Mouse (Mus musculus) lung, embryonic 15.5 days (tissue): Measurements from ENCODE around the gene Arhgef2. TPM values are rescaled to one million over a fixed set of nuclear protein-coding genes. Genes with fewer than 3 reads are reported as not detected.
"Not testable (repeated sequence)": the region's sequence is repeated elsewhere in the genome, so short reads cannot be mapped to it uniquely, and the experiment has no call there.

ENCODE experiments used
- ATAC-seq: fragments of 200-750 bp; cut with Nextera tagmentation; 2 replicates; pipeline ENCODE4 v1.8.0; 2017; ENCODE audit warnings: moderate number of reproducible peaks, borderline replicate concordance; ENCODE audit not compliant: low FRiP score, low TSS enrichment; ENCODE audit errors: extremely low read depth
- H3K27ac ChIP-seq: fragments of 300-500 bp; sonication (generic); 2 replicates; pipeline ENCODE4 v1.5.1; 2015; ENCODE audit warnings: moderate library complexity, mild to moderate bottlenecking, inconsistent platforms
- H3K27me3 ChIP-seq: fragments of 300-500 bp; sonication (generic); 2 replicates; pipeline ENCODE4 v1.6.1; 2015; ENCODE audit warnings: inconsistent platforms
- H3K36me3 ChIP-seq: fragments of 300-500 bp; sonication (generic); 2 replicates; pipeline ENCODE4 v1.6.1; 2015; ENCODE audit warnings: inconsistent platforms
- H3K4me1 ChIP-seq: fragments of 300-500 bp; sonication (generic); 2 replicates; pipeline ENCODE4 v1.6.1; 2015; ENCODE audit warnings: inconsistent platforms
- H3K4me2 ChIP-seq: fragments of 300-500 bp; sonication (generic); 2 replicates; pipeline ENCODE4 v1.6.1; 2015; ENCODE audit warnings: inconsistent platforms, mild to moderate bottlenecking, moderate library complexity
- H3K4me3 ChIP-seq: fragments of 300-500 bp; sonication (generic); 2 replicates; pipeline ENCODE4 v1.5.1; 2015; ENCODE audit warnings: mild to moderate bottlenecking, inconsistent platforms
- H3K9ac ChIP-seq: fragments of 300-500 bp; sonication (generic); 2 replicates; pipeline ENCODE4 v1.6.1; 2015; ENCODE audit warnings: inconsistent platforms
- H3K9me3 ChIP-seq: fragments of 300-500 bp; sonication (generic); 2 replicates; pipeline ENCODE4 v1.6.1; 2016; ENCODE audit warnings: inconsistent platforms
- WGBS: fragments of 180-500 bp; shearing (Covaris S2); methylation state at CpG from one replicate; pipeline ENCODE4 v1.1.7; 2015; 5-methylcytosine and 5-hydroxymethylcytosine counted together
- polyA plus RNA-seq: library from polyadenylated mRNA; unstranded; fragments of >200 nt; fragmentation: Nextera tagmentation; extraction: Ambion mirVana; gene quantifications from 2 replicates; pipeline ENCODE4 v1.2.1, GENCODE M21; 2015

Gene Arhgef2
- 105 and 116 TPM in 2 replicates for polyA plus RNA-seq

DNA sequence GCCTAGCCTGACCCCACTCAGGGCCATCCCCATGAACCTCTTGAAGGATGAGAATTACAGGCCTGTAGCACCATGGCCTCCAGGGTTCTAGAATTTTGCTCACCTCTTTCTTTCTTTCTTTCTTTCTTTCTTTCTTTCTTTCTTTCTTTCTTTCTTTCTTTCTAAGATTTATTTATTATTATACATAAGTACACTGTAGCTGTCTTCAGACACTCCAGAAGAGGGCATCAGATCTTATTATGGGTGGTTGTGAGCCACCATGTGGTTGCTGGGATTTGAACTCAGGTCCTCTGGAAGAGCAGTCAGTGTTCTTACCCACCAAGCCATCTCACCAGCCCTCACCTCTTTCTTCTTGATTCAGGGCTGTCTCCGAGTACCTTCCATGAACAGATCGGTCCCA, at the start of gene Arhgef2:
TSS of gene Arhgef2 (plus strand) at position 301 of the 400 bp plus-strand sequence.
- H3K36me3 ChIP-seq, H3K27ac ChIP-seq, H3K4me3 ChIP-seq, H3K9ac ChIP-seq, H3K4me2 ChIP-seq, H3K27me3 ChIP-seq, H3K9me3 ChIP-seq, H3K4me1 ChIP-seq, ATAC-seq: not testable (repeated sequence)
- 91% methylated on average over 2 of the region's 2 CpGs for WGBS

GRCm38 (mm10) chr3:88556616-88557015, 49.1 kb upstream of the Arhgef2 start:
- no peak overlapping the region for H3K4me2 ChIP-seq
- H3K36me3 ChIP-seq, result peaks cover 52% of the 10 kb centered on the region
- WGBS, result 93% methylated on average over 8 of the region's 8 CpGs
- no peaks in the 10 kb centered on the region for H3K9me3 ChIP-seq
- no peak overlapping the region for H3K27ac ChIP-seq
- no peak for ATAC-seq
- H3K27me3 ChIP-seq, result no peaks in the 10 kb centered on the region
- H3K4me1 ChIP-seq, result peaks cover 18% of the 10 kb centered on the region
- H3K9ac ChIP-seq, result no peak overlapping the region
- no peak overlapping the region for H3K4me3 ChIP-seq

GRCm38 (mm10) chr3:88559596-88559995, 46.2 kb upstream of the Arhgef2 start:
- H3K4me3 ChIP-seq, result no peak overlapping the region
- no peak for ATAC-seq
- H3K4me2 ChIP-seq, result no peak overlapping the region
- peaks cover 8% of the 10 kb centered on the region for H3K4me1 ChIP-seq
- no peak overlapping the region for H3K9ac ChIP-seq
- no peaks in the 10 kb centered on the region for H3K9me3 ChIP-seq
- H3K27me3 ChIP-seq, result no peaks in the 10 kb centered on the region
- no peak overlapping the region for H3K27ac ChIP-seq
- H3K36me3 ChIP-seq, result peaks cover 79% of the 10 kb centered on the region
- WGBS, result 94% methylated on average over 9 of the region's 9 CpGs

- H3K27me3 ChIP-seq, result no peaks in the 10 kb centered on the region
- H3K4me1 ChIP-seq, result no peaks in the 10 kb centered on the region
- peaks cover 91% of the 10 kb centered on the region for H3K36me3 ChIP-seq
- no peak for ATAC-seq
- H3K9ac ChIP-seq, result no peak overlapping the region
- no peak overlapping the region for H3K27ac ChIP-seq
- H3K9me3 ChIP-seq, result no peaks in the 10 kb centered on the region
- WGBS, result 74% methylated on average over 4 of the region's 4 CpGs
- no peak overlapping the region for H3K4me2 ChIP-seq
- no peak overlapping the region for H3K4me3 ChIP-seq
These were observed 43.8 kb upstream of the Arhgef2 start for GRCm38 (mm10) chr3:88561989-88562388.

DNA sequence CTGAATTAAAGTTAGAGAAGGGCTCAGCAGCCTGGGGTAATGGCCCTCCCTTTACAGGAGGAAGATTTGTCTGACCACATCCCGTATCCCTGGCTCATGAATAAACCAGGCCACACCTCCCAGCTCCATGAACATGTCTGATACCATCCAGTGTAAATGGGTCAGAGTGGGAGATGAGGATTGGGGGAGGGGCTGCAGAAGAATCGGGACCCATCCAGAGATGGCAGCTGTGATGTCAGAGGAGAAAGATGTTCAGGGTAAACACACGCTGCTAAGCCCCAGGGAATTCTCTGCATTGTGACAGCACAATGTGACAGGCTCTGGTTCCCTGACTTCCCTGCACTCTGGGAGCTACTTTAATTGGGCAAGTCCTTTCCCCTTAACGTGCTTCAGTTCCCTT, 42.3 kb upstream of the Arhgef2 start:
- Histone ChIP-seq H3K27me3 (no peaks in the 10 kb centered on the region), H3K27ac (no peak overlapping the region), H3K9ac (no peak overlapping the region), H3K4me1 (no peaks in the 10 kb centered on the region), H3K4me3 (no peak overlapping the region), H3K36me3 (peaks cover 91% of the 10 kb centered on the region), H3K4me2 (no peak overlapping the region), H3K9me3 (no peaks in the 10 kb centered on the region)
- no peak for ATAC-seq
- WGBS, result 73% methylated on average over 4 of the region's 4 CpGs

GRCm38 (mm10) chr3:88563966-88564365, 41.8 kb upstream of the Arhgef2 start:
- ATAC-seq, result no peak
- no peaks in the 10 kb centered on the region for H3K4me1 ChIP-seq
- no peak overlapping the region for H3K9ac ChIP-seq
- H3K4me3 ChIP-seq, result no peak overlapping the region
- no peaks in the 10 kb centered on the region for H3K27me3 ChIP-seq
- H3K27ac ChIP-seq, result no peak overlapping the region
- 79% methylated on average over 7 of the region's 7 CpGs for WGBS
- H3K36me3 ChIP-seq, result peaks cover 91% of the 10 kb centered on the region
- no peak overlapping the region for H3K4me2 ChIP-seq
- no peaks in the 10 kb centered on the region for H3K9me3 ChIP-seq

DNA sequence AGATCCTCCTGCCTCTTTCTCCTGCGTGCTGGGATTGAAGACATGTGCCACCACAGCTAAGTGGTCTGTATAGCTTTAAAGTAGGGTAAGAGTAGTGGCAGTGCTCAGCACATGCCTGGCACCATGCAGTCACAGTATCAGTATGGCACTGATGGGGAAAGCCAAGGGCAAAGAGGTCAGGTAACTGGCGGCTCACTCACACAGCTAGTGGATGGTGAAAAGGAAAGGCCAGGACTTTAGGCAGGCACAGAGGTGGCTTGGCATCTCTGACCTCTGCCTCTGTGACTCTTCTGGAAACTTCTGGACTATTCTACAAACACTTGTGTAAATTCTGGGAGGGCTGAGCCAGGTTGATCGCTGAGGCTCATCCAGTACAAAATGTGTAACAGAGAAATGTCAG, 39.6 kb upstream of the Arhgef2 start:
- H3K4me2 ChIP-seq, result no peak overlapping the region
- H3K27me3 ChIP-seq, result no peaks in the 10 kb centered on the region
- no peak overlapping the region for H3K9ac ChIP-seq
- ATAC-seq, result no peak
- H3K9me3 ChIP-seq, result no peaks in the 10 kb centered on the region
- 90% methylated on average over 3 of the region's 3 CpGs for WGBS
- peaks cover 84% of the 10 kb centered on the region for H3K36me3 ChIP-seq
- no peak overlapping the region for H3K4me3 ChIP-seq
- H3K27ac ChIP-seq, result no peak overlapping the region
- no peaks in the 10 kb centered on the region for H3K4me1 ChIP-seq

- H3K27ac ChIP-seq, result no peak overlapping the region
- H3K27me3 ChIP-seq, result no peaks in the 10 kb centered on the region
- no peaks in the 10 kb centered on the region for H3K9me3 ChIP-seq
- H3K4me1 ChIP-seq, result no peaks in the 10 kb centered on the region
- H3K4me2 ChIP-seq, result no peak overlapping the region
- ATAC-seq, result no peak
- H3K36me3 ChIP-seq, result peaks cover 83% of the 10 kb centered on the region
- H3K4me3 ChIP-seq, result no peak overlapping the region
- no peak overlapping the region for H3K9ac ChIP-seq
- 81% methylated on average over 4 of the region's 4 CpGs for WGBS
These were observed 39.2 kb upstream of the Arhgef2 start for GRCm38 (mm10) chr3:88566536-88567061.

- 78% methylated on average over 6 of the region's 6 CpGs for WGBS
- no peak for ATAC-seq
- no peak overlapping the region for H3K9ac ChIP-seq
- H3K4me2 ChIP-seq, result no peak overlapping the region
- no peak overlapping the region for H3K27ac ChIP-seq
- no peak overlapping the region for H3K4me3 ChIP-seq
- no peaks in the 10 kb centered on the region for H3K9me3 ChIP-seq
- H3K36me3 ChIP-seq, result peaks cover 73% of the 10 kb centered on the region
- H3K4me1 ChIP-seq, result no peaks in the 10 kb centered on the region
- no peaks in the 10 kb centered on the region for H3K27me3 ChIP-seq
These were observed 37.9 kb upstream of the Arhgef2 start for GRCm38 (mm10) chr3:88567892-88568291.

DNA sequence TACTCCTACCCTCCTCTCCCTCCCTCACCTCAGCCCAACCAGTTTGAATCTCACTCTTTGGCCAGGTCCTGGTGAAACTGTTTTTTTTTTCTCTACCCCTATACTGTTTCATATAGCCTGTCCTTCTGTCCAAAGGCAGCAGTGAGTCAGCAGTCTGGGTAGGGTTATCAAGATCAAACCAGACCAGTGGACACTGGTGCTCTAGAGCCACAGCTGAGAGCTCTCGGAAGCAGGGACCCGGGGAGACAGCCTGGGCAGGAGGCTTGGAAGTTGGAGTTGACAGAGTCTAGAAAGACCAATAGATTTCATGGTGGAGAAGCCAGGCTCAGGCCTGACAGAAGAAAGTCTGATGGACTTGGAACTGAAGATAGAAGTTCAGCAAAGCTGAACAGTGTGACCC, 37.2 kb upstream of the Arhgef2 start:
- Histone ChIP-seq H3K9me3 (no peaks in the 10 kb centered on the region), H3K9ac (no peak overlapping the region), H3K4me2 (no peak overlapping the region), H3K27me3 (no peaks in the 10 kb centered on the region), H3K4me1 (no peaks in the 10 kb centered on the region), H3K4me3 (no peak overlapping the region), H3K36me3 (peaks cover 66% of the 10 kb centered on the region), H3K27ac (no peak overlapping the region)
- 90% methylated on average over 2 of the region's 2 CpGs for WGBS
- ATAC-seq, result no peak

DNA sequence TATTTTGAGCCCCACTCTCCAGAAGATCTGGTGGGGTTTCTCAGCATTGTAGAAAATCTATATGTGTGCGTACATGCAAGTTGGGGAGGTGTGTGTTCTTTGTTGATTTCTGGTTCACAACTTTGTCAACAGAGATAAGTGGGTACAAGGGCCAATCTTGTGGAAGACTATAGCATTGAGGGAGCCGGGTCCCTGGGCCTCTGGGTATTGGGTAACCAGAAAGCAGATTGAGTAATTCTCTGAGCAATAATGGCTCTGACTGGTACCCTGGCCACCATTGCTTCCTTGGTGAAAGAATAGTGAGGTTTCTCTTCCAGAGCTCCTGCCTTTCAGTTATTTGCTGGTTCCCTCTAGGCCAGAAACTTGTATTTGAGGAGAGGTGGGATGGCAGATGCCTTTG, 36.7 kb upstream of the Arhgef2 start:
- peaks cover 61% of the 10 kb centered on the region for H3K36me3 ChIP-seq
- ATAC-seq, result no peak
- WGBS, result 94% methylated on average over 2 of the region's 2 CpGs

GRCm38 (mm10) chr3:88569694-88570093, 36.1 kb upstream of the Arhgef2 start:
- H3K4me1 ChIP-seq, result no peaks in the 10 kb centered on the region
- peaks cover 55% of the 10 kb centered on the region for H3K36me3 ChIP-seq
- H3K27me3 ChIP-seq, result no peaks in the 10 kb centered on the region
- 80% methylated on average over 5 of the region's 5 CpGs for WGBS
- no peak overlapping the region for H3K9ac ChIP-seq
- H3K4me2 ChIP-seq, result no peak overlapping the region
- H3K9me3 ChIP-seq, result no peaks in the 10 kb centered on the region
- no peak for ATAC-seq
- no peak overlapping the region for H3K4me3 ChIP-seq
- H3K27ac ChIP-seq, result no peak overlapping the region

More for the DNA sequence above, 36.7 kb upstream of the Arhgef2 start:
- Histone ChIP-seq H3K9ac (no peak overlapping the region), H3K4me2 (no peak overlapping the region), H3K4me3 (no peak overlapping the region), H3K9me3 (no peaks in the 10 kb centered on the region), H3K4me1 (no peaks in the 10 kb centered on the region), H3K27me3 (no peaks in the 10 kb centered on the region), H3K27ac (no peak overlapping the region)

DNA sequence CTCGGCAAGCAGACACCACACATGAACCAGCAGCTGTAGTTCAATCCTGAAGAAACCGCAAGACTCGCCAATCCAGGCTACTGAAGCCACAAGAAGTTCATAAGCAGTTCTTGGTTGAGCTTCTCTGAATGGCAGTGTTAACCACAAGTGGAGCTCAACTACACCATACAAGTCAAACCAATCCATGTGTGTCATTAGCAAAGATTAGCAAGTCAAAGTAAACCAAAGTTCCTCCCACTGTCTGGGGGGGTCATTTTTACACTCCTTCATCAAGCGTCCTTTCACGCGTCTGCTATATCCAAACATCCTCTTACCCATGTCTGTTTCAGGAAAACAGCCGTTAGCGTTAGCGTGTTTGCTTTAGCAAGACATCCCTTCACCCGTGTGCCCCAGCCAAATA, 35.4 kb upstream of the Arhgef2 start:
- no peak overlapping the region for H3K27ac ChIP-seq
- H3K9me3 ChIP-seq, result no peaks in the 10 kb centered on the region
- H3K27me3 ChIP-seq, result no peaks in the 10 kb centered on the region
- ATAC-seq, result no peak
- 81% methylated on average over 10 of the region's 10 CpGs for WGBS
- H3K4me1 ChIP-seq, result no peaks in the 10 kb centered on the region
- H3K4me2 ChIP-seq, result no peak overlapping the region
- peaks cover 49% of the 10 kb centered on the region for H3K36me3 ChIP-seq
- no peak overlapping the region for H3K9ac ChIP-seq
- no peak overlapping the region for H3K4me3 ChIP-seq
